In the genomic region with DNA sequence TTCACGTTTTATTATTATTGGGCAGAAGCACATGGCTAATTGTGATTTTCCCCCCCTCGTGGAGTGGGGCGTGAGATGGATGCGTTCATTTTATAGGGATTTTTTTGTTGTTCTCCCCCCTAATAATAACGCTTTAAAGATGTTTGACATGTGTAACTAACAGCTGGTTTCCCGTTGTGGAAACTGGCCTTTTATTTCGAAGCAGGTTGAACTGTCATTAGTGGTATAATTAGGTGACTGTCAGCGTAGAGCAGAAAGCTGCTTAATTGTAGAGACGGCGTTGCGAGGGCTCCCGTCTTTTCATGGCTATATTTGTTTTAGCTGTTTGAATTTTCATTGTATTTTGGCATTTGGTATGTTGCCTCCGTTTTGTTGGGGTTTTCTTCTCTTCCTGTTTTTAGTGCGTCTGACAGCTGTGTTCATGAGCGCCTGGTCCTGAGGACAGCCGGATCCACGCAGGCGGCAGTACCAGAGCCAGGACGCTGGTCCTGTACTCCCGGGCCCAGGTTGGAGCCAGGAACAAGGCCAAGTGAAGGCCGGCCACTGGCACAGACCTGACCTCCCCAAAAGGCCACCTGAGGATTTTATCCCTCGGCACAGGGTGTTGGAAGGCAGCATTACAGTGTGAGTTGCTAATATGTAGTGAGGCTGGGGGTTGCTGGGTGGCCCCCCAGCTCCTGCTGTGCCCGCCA, we compare ENCODE assay signal across 9 mouse cellular contexts.
DNase-seq lines count a peak whose midpoint lies in the region; ATAC-seq and TF ChIP-seq lines count a peak whose summit lies in the region.
"Had no signal": no experiment of that assay in that cellular context is flagged by ENCODE, and none has a peak within 500 bp of the region (broad histone marks: within the 10 kb centered on the region; RNA-seq: fewer than 3 reads in every experiment).

No protein-coding gene starts in this region.

- H3K4me3 ChIP-seq in gastrocnemius, adult 2 months, result peak overlapping the region; percentile 58
- H3K4me3 ChIP-seq in E14TG2a.4 (replicated peaks; ENCODE audit: low read length), result peak overlapping the region; percentile 69
- H3K4me3 ChIP-seq in forebrain, embryonic 15.5 days, result peak overlapping the region; percentile 25
- no peak overlapping the region for H3K4me3 ChIP-seq in limb, embryonic 14.5 days (replicated peaks; ENCODE audit: low read length)

- H3K9me3 ChIP-seq in E14TG2a.4 (ENCODE audit: low read length), result no peaks in the 10 kb centered on the region
- no peaks in the 10 kb centered on the region for H3K9me3 ChIP-seq in forebrain, embryonic 15.5 days
- no peaks in the 10 kb centered on the region for H3K9me3 ChIP-seq in limb, embryonic 14.5 days (ENCODE audit: control insufficient read depth, low read length)

- TF ChIP-seq CTCF in gastrocnemius, adult 2 months (IDR thresholded peaks at IDR 0.05), result no peak
- TF ChIP-seq CTCF in E14TG2a.4 (conservative IDR thresholded peaks at IDR 0.05; ENCODE audit: low read length), result no peak

- no peak for ATAC-seq in forebrain, embryonic 15.5 days (replicated peaks)
- ATAC-seq in limb, embryonic 14.5 days (ENCODE audit: low FRiP score, low read depth), result no peak

- H3K9ac ChIP-seq in forebrain, embryonic 15.5 days (replicated peaks), result peak overlapping the region; percentile 38
- no peak overlapping the region for H3K9ac ChIP-seq in limb, embryonic 14.5 days (ENCODE audit: low read depth, low read length, severe bottlenecking)

- intact Hi-C loops in gastrocnemius, adult 2 months (cut with DNase I), result no loop called here

- no peak for TF ChIP-seq POLR2A in limb, embryonic 14.5 days (IDR thresholded peaks at IDR 0.05; ENCODE audit: borderline replicate concordance, extremely low read depth, insufficient read depth, insufficient read length)

- peaks cover 87% of the 10 kb centered on the region for H3K4me1 ChIP-seq in E14TG2a.4 (replicated peaks; ENCODE audit: low read depth, low read length)
- peaks cover 95% of the 10 kb centered on the region for H3K4me1 ChIP-seq in forebrain, embryonic 15.5 days
- H3K4me1 ChIP-seq in limb, embryonic 14.5 days (ENCODE audit: control insufficient read depth, insufficient read depth, low read length), result peaks cover 57% of the 10 kb centered on the region

- peak; percentile 70 for DNase-seq in gastrocnemius, adult 2 months
- no peak for DNase-seq in gastrocnemius, adult 18-20 months (ENCODE audit: low spot score)
- DNase-seq in limb, embryonic 14.5 days (ENCODE audit: low spot score), result no peak
- DNase-seq in right cerebral cortex, postnatal 4 days, result no peak
- no peak for DNase-seq in left cerebral cortex, adult 8-10 months (ENCODE audit: low spot score in 2 of 2)
- DNase-seq in ovary, adult 18-20 months (ENCODE audit: low spot score), result no peak
- DNase-seq: kidney, postnatal 36 days had no signal

- no peaks in the 10 kb centered on the region for H3K36me3 ChIP-seq in E14TG2a.4 (ENCODE audit: insufficient read depth, low read length)
- no peaks in the 10 kb centered on the region for H3K36me3 ChIP-seq in forebrain, embryonic 15.5 days
- no peaks in the 10 kb centered on the region for H3K36me3 ChIP-seq in limb, embryonic 14.5 days (ENCODE audit: control insufficient read depth, insufficient read depth, low read length)

- H3K27me3 ChIP-seq in E14TG2a.4 (ENCODE audit: insufficient read depth, low read length), result no peaks in the 10 kb centered on the region
- no peaks in the 10 kb centered on the region for H3K27me3 ChIP-seq in forebrain, embryonic 15.5 days
- no peaks in the 10 kb centered on the region for H3K27me3 ChIP-seq in limb, embryonic 14.5 days (ENCODE audit: control insufficient read depth, insufficient read depth, low read length)

- WGBS in forebrain, embryonic 15.5 days, result 5% methylated on average over 23 of the region's 23 CpGs
- 16% methylated on average over 23 of the region's 23 CpGs for WGBS in limb, embryonic 14.5 days

- peak overlapping the region; percentile 80 for H3K27ac ChIP-seq in gastrocnemius, adult 2 months
- H3K27ac ChIP-seq in forebrain, embryonic 15.5 days (replicated peaks), result peak overlapping the region; percentile 88
- H3K27ac ChIP-seq in limb, embryonic 14.5 days (replicated peaks; ENCODE audit: low read depth, low read length), result no peak overlapping the region

- peak overlapping the region; percentile 46 for H3K4me2 ChIP-seq in forebrain, embryonic 15.5 days (replicated peaks)
- H3K4me2 ChIP-seq in limb, embryonic 14.5 days (replicated peaks; ENCODE audit: low read depth, low read length, severe bottlenecking), result peak overlapping the region; percentile 42
